Mouse (Mus musculus) testis, adult 2 months (tissue): Measurements from ENCODE around the gene Calr4.

Experiments
- CTCF ChIP-seq: fragments of 200-500 bp; IDR thresholded peaks from 2 replicates; pipeline ENCODE4 v1.5.1; 2012; ENCODE audit warnings: low read depth, mild to moderate bottlenecking, inconsistent platforms, low read length, moderate library complexity; ENCODE audit not compliant: control insufficient read depth, insufficient read depth, insufficient replicate concordance
- POLR2A ChIP-seq: fragments of 200-500 bp; IDR thresholded peaks from 2 replicates; pipeline ENCODE4 v1.6.1; 2012; ENCODE audit warnings: low read depth, mild to moderate bottlenecking, inconsistent platforms, low read length, moderate library complexity; ENCODE audit not compliant: control insufficient read depth

DNA sequence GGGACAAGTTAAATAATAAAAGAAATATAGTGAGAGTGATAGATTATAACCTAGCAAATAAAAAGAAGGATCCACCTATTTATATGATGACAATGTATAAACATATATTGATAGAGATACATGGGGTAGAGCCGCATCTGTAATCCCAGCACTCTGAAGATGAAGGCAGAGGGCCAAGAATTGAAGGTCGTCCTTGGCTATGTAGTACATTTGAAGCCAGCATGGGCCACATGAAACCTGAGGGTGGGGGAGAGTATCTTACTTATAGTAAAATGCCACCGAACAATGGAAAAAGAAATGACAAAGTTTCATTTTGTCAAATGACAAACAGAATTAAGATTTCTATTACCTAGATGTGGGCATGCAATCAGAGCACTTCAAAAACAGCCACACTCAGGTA is 31.8 kb downstream of the Calr4 start:
- TF ChIP-seq CTCF: no peak
- TF ChIP-seq POLR2A: no peak
